Mouse (Mus musculus) embryonic facial prominence, embryonic 13.5 days (tissue): ENCODE data around the gene Ate1. TPM values are rescaled to one million over a fixed set of nuclear protein-coding genes. Genes with fewer than 3 reads are reported as not detected.
"Not testable (repeated sequence)": the region's sequence is repeated elsewhere in the genome, so short reads cannot be mapped to it uniquely, and the experiment has no call there.

Experiments used
- ATAC-seq: fragments of 200-750 bp; cut with Nextera tagmentation; 2 replicates; pipeline ENCODE4 v1.8.0; 2017; ENCODE audit warnings: low read depth; ENCODE audit not compliant: insufficient number of reproducible peaks, insufficient read depth, low FRiP score, low TSS enrichment
- H3K27ac ChIP-seq: fragments of 300-500 bp; sonication (generic); 2 replicates; pipeline ENCODE4 v1.5.1; 2015; ENCODE audit warnings: moderate library complexity, mild to moderate bottlenecking, inconsistent platforms
- H3K27me3 ChIP-seq: fragments of 300-500 bp; sonication (generic); 2 replicates; pipeline ENCODE4 v1.6.1; 2015; ENCODE audit warnings: mild to moderate bottlenecking, inconsistent platforms
- H3K36me3 ChIP-seq: fragments of 300-500 bp; sonication (generic); 2 replicates; pipeline ENCODE4 v1.6.1; 2015; ENCODE audit warnings: mild to moderate bottlenecking, inconsistent platforms
- H3K4me1 ChIP-seq: fragments of 300-500 bp; sonication (generic); 2 replicates; pipeline ENCODE4 v1.6.1; 2015; ENCODE audit warnings: inconsistent platforms
- H3K4me2 ChIP-seq: fragments of 300-500 bp; sonication (generic); 2 replicates; pipeline ENCODE4 v1.6.1; 2015; ENCODE audit warnings: moderate library complexity, mild to moderate bottlenecking, inconsistent platforms
- H3K4me3 ChIP-seq: fragments of 300-500 bp; sonication (generic); 2 replicates; pipeline ENCODE4 v1.5.1; 2015; ENCODE audit warnings: mild to moderate bottlenecking, inconsistent platforms
- H3K9ac ChIP-seq: fragments of 300-500 bp; sonication (generic); 2 replicates; pipeline ENCODE4 v1.6.1; 2015; ENCODE audit warnings: mild to moderate bottlenecking, inconsistent platforms
- H3K9me3 ChIP-seq: fragments of 300-500 bp; sonication (generic); 2 replicates; pipeline ENCODE4 v1.6.1; 2016; ENCODE audit warnings: inconsistent platforms
- WGBS: fragments of 180-500 bp; shearing (Covaris S2); methylation state at CpG from one replicate; pipeline ENCODE4 v1.1.7; 2015; ENCODE audit warnings: mixed read lengths; 5-methylcytosine and 5-hydroxymethylcytosine counted together
- polyA plus RNA-seq: library from polyadenylated mRNA; unstranded; fragments of >200 nt; fragmentation: Nextera tagmentation; extraction: Ambion mirVana; gene quantifications from 2 replicates; pipeline ENCODE4 v1.2.1, GENCODE M21; 2015

Ate1 gene
- polyA plus RNA-seq, 1 experiment from 2014 or later = 72.3 TPM

GRCm38 (mm10) chr7:130546791-130547484, 26.8 kb upstream of the Ate1 start:
- under 1% methylated on average over 77 of the region's 84 CpGs for WGBS
- Histone ChIP-seq H3K36me3 (peaks cover 36% of the 10 kb centered on the region), H3K9me3 (no peaks in the 10 kb centered on the region), H3K27me3 (no peaks in the 10 kb centered on the region), H3K4me2 (peak overlapping the region; percentile 84), H3K27ac (peak overlapping the region; percentile 99), H3K4me1 (peaks cover 19% of the 10 kb centered on the region), H3K9ac (peak overlapping the region; percentile 95), H3K4me3 (peak overlapping the region; percentile 92)
- peak; percentile 86 for ATAC-seq

GRCm38 (mm10) chr7:130546421-130546790, 26.2 kb upstream of the Ate1 start:
- Histone ChIP-seq H3K4me2 (peak overlapping the region; percentile 84), H3K9ac (peak overlapping the region; percentile 95), H3K27me3 (no peaks in the 10 kb centered on the region), H3K4me1 (peaks cover 19% of the 10 kb centered on the region), H3K36me3 (peaks cover 41% of the 10 kb centered on the region), H3K4me3 (peak overlapping the region; percentile 92), H3K27ac (peak overlapping the region; percentile 99), H3K9me3 (no peaks in the 10 kb centered on the region)
- ATAC-seq = no peak
- WGBS = 5% methylated on average over 7 of the region's 7 CpGs

GRCm38 (mm10) chr7:130545893-130546292, 25.7 kb upstream of the Ate1 start:
- H3K27ac ChIP-seq = peak overlapping the region; percentile 99; the same call in 1 of the 2 replicates

GRCm38 (mm10) chr7:130545401-130545800, 25.2 kb upstream of the Ate1 start:
- peaks cover 19% of the 10 kb centered on the region for H3K4me1 ChIP-seq
- H3K9me3 ChIP-seq = no peaks in the 10 kb centered on the region
- peak overlapping the region; percentile 95; the same call in 1 of the 2 replicates for H3K9ac ChIP-seq
- no peak overlapping the region for H3K27ac ChIP-seq
- H3K4me2 ChIP-seq = peak overlapping the region; percentile 84
- 94% methylated on average over 5 of the region's 5 CpGs for WGBS
- no peak for ATAC-seq
- peaks cover 49% of the 10 kb centered on the region for H3K36me3 ChIP-seq
- no peaks in the 10 kb centered on the region for H3K27me3 ChIP-seq
- H3K4me3 ChIP-seq = peak overlapping the region; percentile 92

More at GRCm38 (mm10) chr7:130545893-130546292, 25.7 kb upstream of the Ate1 start:
- Histone ChIP-seq H3K4me3 (peak overlapping the region; percentile 92), H3K36me3 (peaks cover 45% of the 10 kb centered on the region), H3K9me3 (no peaks in the 10 kb centered on the region), H3K4me2 (peak overlapping the region; percentile 84), H3K4me1 (peaks cover 19% of the 10 kb centered on the region), H3K9ac (peak overlapping the region; percentile 95), H3K27me3 (no peaks in the 10 kb centered on the region)
- 46% methylated on average over 3 of the region's 3 CpGs for WGBS
- ATAC-seq = no peak

GRCm38 (mm10) chr7:130543181-130543580, 23.0 kb upstream of the Ate1 start:
- H3K4me3 ChIP-seq = no peak overlapping the region
- no peak overlapping the region for H3K9ac ChIP-seq
- no peak for ATAC-seq
- H3K4me1 ChIP-seq = peaks cover 19% of the 10 kb centered on the region
- no peaks in the 10 kb centered on the region for H3K9me3 ChIP-seq
- H3K27ac ChIP-seq = no peak overlapping the region
- no peaks in the 10 kb centered on the region for H3K27me3 ChIP-seq
- H3K4me2 ChIP-seq = no peak overlapping the region
- 97% methylated on average over 4 of the region's 4 CpGs for WGBS
- peaks cover 69% of the 10 kb centered on the region for H3K36me3 ChIP-seq

GRCm38 (mm10) chr7:130540176-130540575, 20.0 kb upstream of the Ate1 start:
- H3K27ac ChIP-seq = no peak overlapping the region
- ATAC-seq = no peak
- H3K9ac ChIP-seq = no peak overlapping the region
- H3K9me3 ChIP-seq = no peaks in the 10 kb centered on the region
- peaks cover 4% of the 10 kb centered on the region; the same call in 1 of the 2 replicates for H3K4me1 ChIP-seq
- no peaks in the 10 kb centered on the region for H3K27me3 ChIP-seq
- H3K4me3 ChIP-seq = no peak overlapping the region
- peaks cover 92% of the 10 kb centered on the region for H3K36me3 ChIP-seq
- H3K4me2 ChIP-seq = no peak overlapping the region
- 90% methylated on average over 7 of the region's 7 CpGs for WGBS

- 90% methylated on average over 4 of the region's 4 CpGs for WGBS
- H3K27ac ChIP-seq = no peak overlapping the region
- H3K9me3 ChIP-seq = no peaks in the 10 kb centered on the region
- H3K4me1 ChIP-seq = no peaks in the 10 kb centered on the region
- H3K4me3 ChIP-seq = no peak overlapping the region
- H3K27me3 ChIP-seq = no peaks in the 10 kb centered on the region
- no peak for ATAC-seq
- H3K36me3 ChIP-seq = peaks cover 84% of the 10 kb centered on the region
- no peak overlapping the region for H3K9ac ChIP-seq
- no peak overlapping the region for H3K4me2 ChIP-seq
Measured at GRCm38 (mm10) chr7:130537068-130537467, 16.9 kb upstream of the Ate1 start.

- peaks cover 77% of the 10 kb centered on the region for H3K36me3 ChIP-seq
- 86% methylated on average over 4 of the region's 4 CpGs for WGBS
Measured at GRCm38 (mm10) chr7:130535174-130535573, 15.0 kb upstream of the Ate1 start.

GRCm38 (mm10) chr7:130533316-130534260, 13.4 kb upstream of the Ate1 start:
- H3K4me3 ChIP-seq = no peak overlapping the region
- no peaks in the 10 kb centered on the region for H3K4me1 ChIP-seq
- 48% methylated on average over 25 of the region's 25 CpGs for WGBS
- no peak for ATAC-seq
- H3K27ac ChIP-seq = peak overlapping the region; percentile 17; the same call in 1 of the 2 replicates
- H3K9me3 ChIP-seq = no peaks in the 10 kb centered on the region
- H3K36me3 ChIP-seq = peaks cover 69% of the 10 kb centered on the region
- no peak overlapping the region for H3K9ac ChIP-seq
- no peak overlapping the region for H3K4me2 ChIP-seq
- H3K27me3 ChIP-seq = no peaks in the 10 kb centered on the region

More at GRCm38 (mm10) chr7:130535174-130535573, 15.0 kb upstream of the Ate1 start:
- Histone ChIP-seq H3K27ac (no peak overlapping the region), H3K9me3 (no peaks in the 10 kb centered on the region), H3K4me2 (no peak overlapping the region), H3K4me3 (no peak overlapping the region), H3K4me1 (no peaks in the 10 kb centered on the region), H3K27me3 (no peaks in the 10 kb centered on the region), H3K9ac (no peak overlapping the region)
- no peak for ATAC-seq

GRCm38 (mm10) chr7:130531138-130531537, 11.0 kb upstream of the Ate1 start:
- H3K36me3 ChIP-seq = peaks cover 48% of the 10 kb centered on the region
- H3K9me3 ChIP-seq, H3K4me2 ChIP-seq, H3K4me3 ChIP-seq, H3K4me1 ChIP-seq, H3K27me3 ChIP-seq, H3K27ac ChIP-seq, H3K9ac ChIP-seq, ATAC-seq: not testable (repeated sequence)
- WGBS = 91% methylated on average over 15 of the region's 15 CpGs

GRCm38 (mm10) chr7:130527306-130527705, 7.1 kb upstream of the Ate1 start:
- H3K27me3 ChIP-seq = no peaks in the 10 kb centered on the region

More at GRCm38 (mm10) chr7:130527306-130527705, 7.1 kb upstream of the Ate1 start:
- no peak for ATAC-seq
- H3K4me1 ChIP-seq = peaks cover 8% of the 10 kb centered on the region
- no peaks in the 10 kb centered on the region for H3K9me3 ChIP-seq
- H3K36me3 ChIP-seq = peaks cover 18% of the 10 kb centered on the region
- H3K9ac ChIP-seq = no peak overlapping the region
- H3K4me2 ChIP-seq = no peak overlapping the region
- no peak overlapping the region for H3K27ac ChIP-seq
- no peak overlapping the region for H3K4me3 ChIP-seq
- WGBS = 81% methylated on average over 9 of the region's 9 CpGs
